Mouse (Mus musculus) G1E-ER4 (cell line): ENCODE data around the gene Gstm5. TPM values are rescaled to one million over a fixed set of nuclear protein-coding genes. Genes with fewer than 3 reads are reported as not detected.

Experiments used
- GATA1 ChIP-seq: IDR thresholded peaks from one replicate; pipeline ENCODE4 v1.8.0; 2012; ENCODE audit warnings: low read length, inconsistent platforms
- polyA plus RNA-seq: library from polyadenylated mRNA; stranded (reverse); fragments of >175 nt; gene quantifications from 2 replicates; pipeline ENCODE4 v1.2.3, GENCODE M21; 2012

The Gstm5 gene
- polyA plus RNA-seq, 1 experiment: not detected

- no peak for TF ChIP-seq GATA1
Observed at GRCm38 (mm10) chr3:107865364-107866091, 30.1 kb upstream of the Gstm5 start.

GRCm38 (mm10) chr3:107867086-107867485, 28.5 kb upstream of the Gstm5 start:
- no peak for TF ChIP-seq GATA1

GRCm38 (mm10) chr3:107868452-107868851, 27.2 kb upstream of the Gstm5 start:
- no peak for TF ChIP-seq GATA1

- TF ChIP-seq GATA1: no peak
Observed at GRCm38 (mm10) chr3:107869097-107869496, 26.5 kb upstream of the Gstm5 start.

GRCm38 (mm10) chr3:107869925-107870324, 25.7 kb upstream of the Gstm5 start:
- TF ChIP-seq GATA1: no peak

- TF ChIP-seq GATA1: no peak
Observed at GRCm38 (mm10) chr3:107873335-107874251, 22.0 kb upstream of the Gstm5 start.

- TF ChIP-seq GATA1: no peak
Observed at GRCm38 (mm10) chr3:107875231-107875630, 20.4 kb upstream of the Gstm5 start.

GRCm38 (mm10) chr3:107877005-107877404, 18.6 kb upstream of the Gstm5 start, which contains the start of gene Eps8l3:
Eps8l3 (plus strand) TSS chr3:107877229.
- no peak for TF ChIP-seq GATA1

GRCm38 (mm10) chr3:107877747-107878736, 17.6 kb upstream of the Gstm5 start:
- no peak for TF ChIP-seq GATA1

GRCm38 (mm10) chr3:107887674-107888495, 7.7 kb upstream of the Gstm5 start:
- TF ChIP-seq GATA1: no peak

GRCm38 (mm10) chr3:107895194-107895719, 364 bp upstream of the Gstm5 start:
- TF ChIP-seq GATA1: no peak

- no peak for TF ChIP-seq GATA1
Observed at GRCm38 (mm10) chr3:107898691-107899090, 3.1 kb downstream of the Gstm5 start.

- TF ChIP-seq GATA1: no peak
Observed at GRCm38 (mm10) chr3:107900955-107901673, 5.5 kb downstream of the Gstm5 start.
